Mouse (Mus musculus) layer of hippocampus, postnatal 25 days (tissue): ENCODE results near the gene Alpi. TPM values are rescaled to one million over a fixed set of nuclear protein-coding genes. Genes with fewer than 3 reads are reported as not detected.

Experiments used
- DNase-seq, 2 experiments: peaks; one replicate each; pipeline ENCODE4 v3.0.0; 2022; ENCODE audit warnings: mixed read lengths in 2 of 2, low spot score in 1 of 2; ENCODE audit errors: extremely low spot score in 1 of 2
- total RNA-seq, 2 experiments: library from RNA; stranded (reverse); gene quantifications; 2 replicates each; pipeline ENCODE4 v1.2.3; 2021

Alpi gene
- total RNA-seq: not detected

DNA sequence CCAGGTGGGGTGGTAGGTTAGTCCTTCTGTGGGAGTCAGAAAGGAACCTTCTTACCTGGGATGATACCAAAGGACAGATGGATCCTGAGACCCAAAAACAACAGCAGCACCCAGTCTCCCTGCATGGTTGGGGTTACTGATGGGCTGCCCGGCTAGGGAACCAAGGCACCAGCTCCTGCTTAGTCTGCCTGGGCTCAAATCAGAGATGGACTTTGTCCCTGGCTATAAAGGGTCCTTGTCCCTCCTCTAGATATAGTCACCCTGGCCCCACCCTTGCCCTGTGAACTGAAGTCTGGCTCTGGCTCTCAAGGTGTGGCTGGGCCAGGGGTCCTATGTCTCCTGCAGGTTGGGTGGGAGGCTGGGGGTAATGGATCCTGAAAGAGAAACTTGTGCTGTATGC is at the start of gene Alpi:
Gene Alpi, minus strand, starts transcription at position 196 of the 400 bp plus-strand sequence.
- DNase-seq: no peak

DNA sequence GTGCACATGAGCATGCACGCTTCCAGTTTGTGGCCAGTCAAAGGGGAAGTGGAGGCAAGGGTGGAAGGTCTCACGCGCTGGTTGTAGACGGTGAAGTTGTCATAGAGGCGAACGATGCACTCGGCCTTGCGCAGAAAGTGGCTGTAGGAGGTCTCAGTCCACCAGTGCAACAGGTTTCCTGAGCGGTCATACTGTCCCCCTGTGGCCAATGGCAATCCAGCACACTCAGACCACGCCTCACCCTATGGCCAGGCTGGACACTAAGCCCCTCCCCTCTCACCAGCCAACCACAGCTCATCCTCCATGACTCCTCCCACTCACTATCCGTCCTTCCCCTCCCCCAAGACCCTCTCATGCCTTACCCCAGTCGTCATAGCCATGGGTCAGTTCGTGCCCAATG is 48.0 kb upstream of the Alpi start:
- DNase-seq: no peak

DNA sequence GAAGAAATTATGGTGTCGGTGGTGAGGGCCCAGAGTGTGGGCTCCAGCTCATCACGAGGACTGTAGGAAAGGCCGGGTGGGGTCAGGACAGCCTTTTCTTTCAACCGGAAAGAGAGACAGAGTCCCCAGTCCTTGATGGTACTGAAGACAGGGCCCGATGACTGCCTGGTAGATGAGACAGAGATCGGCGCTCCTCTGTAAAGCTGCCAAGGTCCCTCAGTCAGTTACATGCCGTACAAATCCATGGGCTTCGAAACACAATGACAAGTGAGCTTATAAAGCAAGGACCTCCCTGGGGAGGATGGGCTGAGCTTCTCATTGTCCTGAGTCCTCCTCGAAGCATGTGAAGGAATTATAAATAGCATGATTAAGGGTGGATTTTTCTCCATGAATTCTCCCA is 41.7 kb upstream of the Alpi start:
- no peak for DNase-seq

DNA sequence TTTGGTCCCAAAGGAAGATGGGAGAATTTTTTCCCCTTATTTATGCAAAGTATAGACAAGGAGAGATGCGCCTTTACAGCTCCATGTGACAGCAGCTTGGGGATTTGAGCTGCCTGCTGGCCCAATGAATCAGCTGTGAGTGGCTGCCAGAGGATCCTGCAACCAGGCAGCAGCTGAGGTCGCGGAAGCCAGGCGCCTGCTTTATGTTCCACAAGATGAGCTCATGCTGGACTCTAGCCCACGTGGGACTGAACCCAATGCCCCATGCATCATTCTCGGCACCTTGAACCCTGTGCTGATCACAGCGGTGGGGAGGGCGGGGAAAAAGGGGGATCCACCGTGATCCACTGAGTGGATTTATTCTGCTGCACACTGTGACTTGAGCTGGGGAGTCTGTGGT is 41.0 kb upstream of the Alpi start:
- no peak for DNase-seq

DNA sequence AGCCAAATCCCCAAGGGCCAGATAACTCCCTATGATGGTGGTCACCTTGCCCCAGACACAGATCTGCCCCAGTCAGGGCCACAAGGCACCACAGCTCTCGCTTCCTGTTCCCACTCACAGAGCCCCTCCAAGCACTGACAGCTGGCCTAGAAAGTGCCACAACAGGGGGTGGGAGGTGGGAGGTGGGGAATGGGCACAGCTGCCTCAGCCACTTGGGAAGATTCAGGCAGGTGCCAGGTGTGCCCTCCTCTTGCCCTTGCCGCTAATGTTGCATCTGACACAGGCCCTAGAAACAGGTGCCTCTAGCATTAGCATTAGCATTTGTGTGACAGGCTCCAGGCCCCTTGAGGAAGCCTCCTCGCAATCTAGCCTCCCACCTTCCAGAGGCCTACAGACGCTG is 40.1 kb upstream of the Alpi start:
- DNase-seq: no peak

DNA sequence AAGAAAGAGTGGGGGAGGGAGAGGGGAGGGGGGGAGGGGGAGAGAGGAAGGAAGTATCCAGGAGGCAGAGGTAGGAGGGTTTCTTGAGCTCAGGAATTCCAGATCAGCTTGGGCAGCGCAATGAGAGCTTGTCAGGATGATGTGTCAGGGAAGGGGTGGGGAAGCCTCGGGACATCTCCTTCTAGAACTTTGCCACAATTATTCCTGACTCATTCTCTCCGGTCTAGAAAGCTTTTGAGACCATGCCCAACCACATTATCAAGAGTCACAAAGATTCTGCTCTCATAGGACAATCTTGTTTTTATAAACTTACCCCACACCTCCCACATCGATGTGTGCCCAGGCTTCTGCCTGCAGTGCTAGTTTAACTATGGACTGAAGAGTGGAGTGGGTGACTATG is 30.4 kb upstream of the Alpi start:
- no peak for DNase-seq

DNA sequence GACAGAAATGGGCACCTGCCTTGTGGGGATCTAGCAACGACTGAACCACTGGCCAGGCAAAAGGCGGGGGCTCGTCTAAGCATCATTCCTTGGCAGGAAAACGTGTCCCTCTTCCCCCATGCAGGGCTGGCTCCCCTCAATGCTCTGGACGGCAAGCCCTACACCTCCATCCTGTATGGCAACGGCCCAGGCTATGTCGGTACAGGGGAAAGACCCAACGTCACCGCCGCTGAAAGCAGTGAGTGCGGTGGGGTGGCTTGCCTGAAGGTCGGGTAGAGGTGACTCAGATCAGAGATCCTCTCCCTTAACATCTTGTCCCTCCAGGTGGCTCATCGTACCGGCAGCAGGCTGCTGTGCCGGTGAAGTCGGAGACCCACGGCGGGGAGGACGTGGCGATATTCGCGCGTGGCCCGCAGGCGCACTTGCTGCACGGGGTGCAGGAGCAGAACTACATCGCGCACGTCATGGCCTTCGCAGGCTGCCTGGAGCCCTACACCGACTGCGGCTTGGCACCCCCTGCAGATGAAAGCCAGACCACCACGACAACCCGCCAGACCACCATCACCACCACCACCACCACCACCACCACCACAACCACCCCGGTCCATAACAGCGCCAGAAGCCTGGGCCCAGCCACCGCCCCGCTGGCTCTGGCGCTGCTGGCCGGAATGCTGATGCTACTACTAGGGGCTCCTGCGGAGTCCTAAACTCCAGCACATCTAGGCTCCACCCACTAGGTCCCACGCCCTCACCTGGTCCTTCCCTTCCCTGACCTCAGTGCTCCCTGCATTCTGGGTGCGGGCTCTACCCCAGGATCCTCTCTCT is 26.0 kb upstream of the Alpi start:
- DNase-seq: peak; percentile 25 to 48

DNA sequence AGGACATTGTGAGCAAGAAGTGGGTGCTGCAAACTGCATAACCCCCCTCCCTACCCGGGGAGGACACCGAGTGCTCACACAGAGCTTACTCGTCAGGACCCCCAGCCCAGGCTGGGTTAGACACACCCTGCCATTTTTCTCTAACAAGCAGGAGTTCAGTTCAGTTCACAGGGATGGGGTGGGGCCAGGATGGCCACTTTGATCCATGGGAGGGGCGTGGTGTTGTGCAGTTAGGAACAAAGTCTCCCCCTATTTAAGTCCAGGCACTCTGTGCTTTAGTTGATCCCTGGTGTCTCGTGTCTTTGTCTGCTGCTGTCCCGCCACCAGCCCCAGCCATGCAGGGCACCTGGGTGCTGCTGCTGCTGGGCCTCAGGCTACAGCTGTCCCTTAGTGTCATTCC is 23.3 kb upstream of the Alpi start, which contains the start of gene Akp3:
Gene Akp3, plus strand, starts transcription at position 301 of the 400 bp plus-strand sequence.
- DNase-seq: no peak

DNA sequence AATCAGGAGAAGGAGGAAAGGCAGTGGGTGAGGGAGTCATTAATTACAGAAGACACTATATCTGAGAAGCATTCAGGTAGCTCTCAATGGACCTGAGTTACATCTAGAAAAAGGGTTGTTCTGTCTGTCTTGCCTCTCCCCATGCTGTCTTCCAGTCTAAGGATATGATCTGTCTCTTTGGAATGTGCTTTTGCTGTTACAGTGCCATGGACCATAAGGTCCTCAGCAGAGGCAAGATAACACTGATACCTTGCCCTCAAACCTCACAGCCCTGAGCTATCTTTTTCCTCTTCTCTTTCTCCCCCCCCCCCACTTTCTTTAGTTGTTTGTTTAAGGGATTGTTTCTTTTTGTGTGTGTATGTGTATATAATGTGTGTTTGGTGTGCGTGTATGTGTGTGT is 13.4 kb upstream of the Alpi start:
- DNase-seq: no peak

DNA sequence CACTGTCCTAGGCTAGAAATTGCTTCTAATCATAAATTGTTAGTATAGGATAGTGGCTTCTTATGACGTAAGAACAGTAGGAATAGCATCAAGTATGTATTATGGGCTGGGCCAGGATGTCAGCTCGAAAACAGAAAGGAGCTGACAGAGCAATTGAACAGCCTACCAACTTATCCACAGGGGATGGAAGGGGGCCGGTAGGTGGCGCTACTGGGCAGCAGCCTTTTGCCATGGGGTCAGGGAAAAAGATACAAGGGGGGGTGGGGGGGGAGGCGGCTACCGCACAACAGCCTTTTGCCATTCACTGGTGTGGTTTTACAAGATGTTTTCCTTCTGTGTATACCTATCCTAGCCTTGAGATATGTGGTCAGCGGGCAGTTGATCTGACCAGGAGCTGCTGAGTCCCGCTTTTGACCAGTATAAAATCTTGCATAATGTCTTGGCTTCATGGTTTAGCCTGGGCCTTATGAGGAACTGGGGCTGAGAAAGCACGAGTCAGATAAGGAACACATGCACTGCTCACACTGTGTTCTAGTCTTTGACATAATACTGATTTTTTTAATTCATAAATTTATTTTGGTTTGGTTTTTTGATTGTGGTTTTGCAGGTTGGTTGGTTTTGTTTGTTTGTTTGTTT is 10.4 kb upstream of the Alpi start:
- DNase-seq: peak in 1 of 2 experiments; percentile 49

DNA sequence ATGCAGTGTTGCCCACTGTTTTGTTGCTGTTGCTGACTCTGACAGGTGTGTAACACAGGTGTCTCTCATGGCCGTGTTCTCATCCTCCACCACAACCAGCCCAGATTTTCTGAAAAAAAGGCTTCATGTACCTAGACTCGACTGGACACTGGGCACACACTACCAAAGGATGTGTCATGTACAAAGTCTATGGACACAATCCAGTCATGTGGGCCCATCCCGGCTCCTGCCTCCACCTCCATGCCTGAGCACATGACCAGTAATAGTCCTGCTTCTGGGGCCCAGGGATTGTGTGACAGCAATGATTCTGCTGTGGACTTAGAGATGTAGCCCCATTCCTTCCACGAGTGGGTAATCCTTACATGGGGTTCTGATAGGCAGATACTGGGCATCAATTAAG is 7.2 kb upstream of the Alpi start:
- DNase-seq: no peak

DNA sequence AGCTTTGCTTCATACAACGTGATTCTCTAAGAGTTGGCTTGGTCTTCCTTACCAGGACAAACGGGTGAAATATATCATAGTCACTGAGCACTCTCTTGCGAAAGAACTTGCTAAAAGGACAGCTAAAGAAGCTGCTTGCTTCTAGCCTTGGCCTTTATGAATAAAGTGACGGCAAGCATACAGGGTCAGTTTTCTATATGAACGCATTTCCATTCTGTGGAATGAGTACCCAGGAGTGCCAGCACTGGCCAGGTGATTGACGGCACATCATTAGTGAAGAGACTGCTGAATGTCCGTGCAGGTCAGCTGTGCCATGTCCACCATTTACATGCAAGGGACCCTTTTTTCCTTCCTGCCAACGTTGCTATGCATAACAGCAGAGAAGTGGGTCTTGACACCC is 5.1 kb upstream of the Alpi start:
- DNase-seq: no peak

DNA sequence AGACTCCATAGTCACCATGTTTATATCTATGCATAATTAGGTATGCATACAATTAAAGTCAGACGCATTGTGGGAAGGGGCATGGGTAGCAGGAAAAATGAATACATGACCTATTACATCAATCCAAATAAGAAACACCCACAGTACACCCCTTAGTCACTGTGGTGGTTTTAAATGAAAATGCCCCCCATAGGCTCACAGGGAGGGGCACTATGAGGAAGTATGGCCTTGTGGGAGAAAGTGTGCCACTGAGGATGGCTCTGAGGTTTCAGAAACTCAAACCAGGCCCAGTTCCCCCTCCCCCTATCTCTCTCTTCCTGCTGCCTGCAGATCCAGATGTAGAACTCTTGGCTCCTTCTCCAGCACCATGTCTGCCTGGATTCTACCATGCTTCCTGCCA is 2.5 kb upstream of the Alpi start:
- no peak for DNase-seq

DNA sequence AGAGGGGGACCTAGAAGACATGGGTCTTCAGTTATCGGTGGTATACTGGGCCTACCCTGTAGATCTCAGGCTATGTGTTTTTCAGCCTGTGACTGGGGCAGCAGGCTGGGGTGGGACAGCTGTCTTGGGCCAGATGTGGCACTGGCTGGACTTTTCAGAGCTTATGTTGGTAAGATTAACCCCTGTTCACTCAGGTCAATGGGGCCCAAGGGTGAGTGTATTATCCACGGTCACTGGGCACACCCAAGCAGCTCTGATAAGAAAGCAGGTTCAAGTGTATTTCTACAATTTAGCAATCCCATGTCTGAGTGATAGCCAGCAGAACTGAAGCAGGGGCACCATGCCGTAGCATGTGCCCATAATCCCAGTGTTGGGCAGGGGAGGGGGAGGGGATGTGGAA is 708 bp upstream of the Alpi start:
- DNase-seq: no peak

DNA sequence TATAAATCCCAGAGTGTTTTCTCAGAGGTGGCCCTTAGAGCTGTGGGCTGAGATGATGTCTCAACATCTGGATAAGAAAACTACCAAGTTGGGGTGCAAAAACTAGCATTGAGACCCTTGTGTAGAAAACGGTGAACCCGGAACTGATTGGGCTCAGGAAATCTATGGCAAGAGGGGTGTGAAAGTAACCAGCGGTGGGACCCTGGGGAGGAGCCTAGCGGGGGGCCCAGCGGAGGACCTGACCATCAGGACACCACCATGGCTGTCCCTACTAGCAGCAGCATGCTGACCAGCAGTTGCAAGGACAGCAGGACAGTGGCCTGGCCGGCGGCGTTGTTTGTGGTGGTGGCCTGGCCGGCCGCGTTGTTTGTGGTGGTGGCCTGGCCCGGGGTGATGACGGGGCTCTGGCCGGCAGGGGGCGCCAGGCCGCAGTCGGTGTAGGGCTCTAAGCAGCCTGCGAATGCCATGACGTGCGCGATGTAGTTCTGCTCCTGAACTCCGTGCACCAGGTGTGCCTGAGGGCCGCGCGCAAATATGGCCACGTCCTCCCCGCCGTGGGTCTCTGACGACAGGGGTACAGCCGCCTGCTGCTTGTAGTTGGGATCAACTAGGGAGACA is 2.9 kb downstream of the Alpi start:
- DNase-seq: peak; percentile 30 to 62

DNA sequence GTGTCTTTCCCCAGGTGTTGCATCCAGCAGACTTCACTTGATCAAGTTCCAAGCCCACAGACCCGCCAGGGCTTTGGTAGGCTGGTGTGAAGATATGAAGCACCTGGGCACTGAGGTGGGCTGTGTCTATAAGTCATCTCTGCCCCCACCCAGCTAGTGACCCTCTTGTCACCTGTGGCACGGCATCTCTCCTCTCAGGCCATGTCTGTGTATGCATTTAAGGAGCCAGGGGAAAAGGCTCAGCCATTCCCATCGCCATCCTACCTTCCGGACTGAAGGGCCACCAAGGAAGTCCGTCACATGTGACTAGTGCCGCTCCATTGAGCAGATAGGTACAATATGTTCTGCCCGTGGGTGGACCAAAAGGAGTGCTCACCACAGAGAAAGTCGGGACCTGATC is 5.8 kb downstream of the Alpi start:
- no peak for DNase-seq

DNA sequence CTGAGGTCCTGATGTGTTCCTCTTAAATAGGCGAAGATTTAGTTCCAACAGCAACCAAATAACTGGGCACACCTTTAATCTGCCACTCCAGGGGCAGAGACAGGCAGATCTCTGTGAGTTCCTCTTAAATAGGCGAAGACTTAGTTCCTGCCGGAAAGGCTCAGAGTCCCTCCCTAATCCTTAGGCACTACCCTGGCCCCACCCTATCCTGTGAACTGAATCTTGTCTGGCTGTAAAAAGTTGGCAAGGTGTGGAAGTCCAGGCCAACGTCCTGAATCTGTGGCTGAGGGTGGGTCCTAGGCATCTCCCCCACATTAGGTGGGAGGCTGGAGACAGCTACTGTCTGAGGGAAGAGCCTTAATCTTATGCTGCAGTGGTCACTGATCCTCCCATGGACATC is 11.6 kb downstream of the Alpi start, which contains the start of gene Alppl2:
Gene Alppl2, minus strand, starts transcription at position 101 of the 400 bp plus-strand sequence.
- no peak for DNase-seq

DNA sequence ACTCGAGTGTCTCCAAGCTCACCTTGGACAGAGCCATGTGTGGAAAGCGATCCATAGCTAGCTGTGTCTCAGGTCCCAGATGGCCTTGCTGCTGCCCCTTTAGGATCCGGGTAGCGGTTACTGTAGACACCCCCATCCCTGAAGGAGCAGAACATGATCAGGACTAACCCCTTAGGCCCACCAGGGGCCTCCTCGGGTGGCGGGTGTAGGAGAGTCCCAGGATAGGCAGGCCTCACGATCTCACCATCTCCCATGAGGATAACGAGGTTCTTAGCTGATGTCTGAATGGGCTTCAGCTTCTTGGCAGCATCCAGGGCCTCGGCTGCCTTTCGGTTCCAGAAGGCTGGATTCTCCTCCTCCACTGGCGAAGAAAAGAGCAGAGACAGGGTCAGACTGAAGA is 12.2 kb downstream of the Alpi start:
- no peak for DNase-seq

DNA sequence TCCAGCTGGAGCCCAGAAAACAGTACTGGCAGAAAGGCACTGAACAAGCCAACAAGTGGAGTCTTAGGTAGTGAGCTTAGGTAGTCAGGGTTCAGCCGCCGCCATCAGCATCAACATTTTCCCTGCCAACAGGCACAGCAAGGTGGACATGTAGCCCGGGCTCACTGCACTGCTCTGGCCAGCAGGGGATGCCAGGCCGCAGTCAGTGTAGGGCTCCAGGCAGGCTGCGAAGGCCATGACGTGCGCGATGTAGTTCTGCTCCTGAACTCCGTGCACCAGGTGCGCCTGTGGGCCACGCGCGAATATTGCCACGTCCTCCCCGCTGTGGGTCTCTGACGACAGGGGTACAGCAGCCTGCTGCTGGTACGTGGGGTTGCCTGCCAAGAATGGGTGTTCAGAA is 14.4 kb downstream of the Alpi start:
- DNase-seq: no peak

DNA sequence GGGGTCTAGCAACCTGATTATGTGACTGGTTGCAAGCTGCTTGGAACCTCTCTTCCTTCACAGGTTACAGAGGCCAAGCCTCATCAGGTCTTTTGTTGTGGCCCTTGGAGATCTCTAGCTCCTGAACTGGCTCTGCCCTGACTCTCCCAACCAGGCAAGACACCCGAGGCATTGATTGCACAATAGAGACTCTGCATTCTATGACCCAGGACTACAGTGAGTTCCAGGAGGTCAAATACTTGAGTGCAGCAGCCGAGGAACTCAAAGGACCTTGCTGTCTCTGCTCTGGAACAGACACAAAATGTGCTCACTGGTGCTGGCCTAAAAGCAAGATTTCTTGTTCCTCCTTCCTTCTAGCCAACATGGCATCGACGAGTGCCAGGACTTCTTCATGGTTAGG is 15.2 kb downstream of the Alpi start:
- DNase-seq: no peak

DNA sequence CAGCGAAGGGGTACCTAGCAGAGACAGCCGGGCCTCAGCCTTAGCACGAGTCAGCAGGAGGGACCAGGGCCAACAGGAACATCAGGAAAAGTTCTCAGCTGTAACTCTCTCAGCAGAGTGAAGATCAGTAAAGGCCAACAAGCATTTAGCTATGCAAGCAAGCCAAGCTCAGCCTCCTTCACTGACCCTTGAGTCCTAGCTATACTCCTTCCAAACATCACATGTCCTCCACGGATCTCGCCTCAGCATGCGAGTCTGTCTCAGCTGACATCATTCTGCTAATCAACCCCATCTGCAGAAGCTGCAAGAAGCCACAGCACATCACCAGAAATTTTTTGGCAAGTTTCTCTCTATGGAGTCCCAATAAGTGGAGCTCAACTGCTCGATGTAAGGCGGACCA is 27.6 kb downstream of the Alpi start:
- DNase-seq: no peak

DNA sequence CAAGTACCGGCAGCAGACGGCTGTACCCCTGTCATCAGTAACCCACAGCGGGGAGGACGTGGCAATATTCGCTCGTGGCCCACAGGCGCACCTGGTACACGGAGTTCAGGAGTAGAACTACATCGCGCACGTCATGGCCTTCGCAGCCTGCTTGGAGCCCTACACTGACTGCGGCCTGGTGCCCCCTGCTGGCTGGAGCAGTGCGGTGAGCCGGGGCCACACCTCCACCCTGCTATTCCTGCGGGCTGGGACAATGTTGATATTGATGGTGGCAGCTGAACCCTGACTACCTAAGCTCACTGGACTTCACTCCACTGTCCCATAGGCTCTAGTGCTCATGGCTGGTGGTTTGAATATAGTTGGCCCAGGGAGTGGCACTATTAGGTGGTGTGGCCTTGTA is 30.7 kb downstream of the Alpi start:
- DNase-seq: peak in 1 of 2 experiments; percentile 25
